Mouse (Mus musculus) 3T3-L1 (cell line): Measurements from ENCODE around the gene Tbc1d9.

ENCODE experiments used
- DNase-seq: peaks from one replicate; pipeline ENCODE4 v3.0.0-alpha.2; 2015; ENCODE audit warnings: low read depth, low spot score

The Tbc1d9 gene

GRCm38 (mm10) chr8:83165235-83165930 lies at the start of gene Tbc1d9:
Gene Tbc1d9 (plus strand): TSS chr8:83165352.
- no peak for DNase-seq

- DNase-seq, result no peak
Measured at GRCm38 (mm10) chr8:83135086-83135485, 30.1 kb upstream of the Tbc1d9 start.

- DNase-seq, result no peak
Measured at GRCm38 (mm10) chr8:83140068-83140467, 25.1 kb upstream of the Tbc1d9 start.

GRCm38 (mm10) chr8:83140701-83141111 lies 24.4 kb upstream of the Tbc1d9 start:
- no peak for DNase-seq

GRCm38 (mm10) chr8:83141358-83141757 lies 23.8 kb upstream of the Tbc1d9 start:
- DNase-seq, result no peak

- no peak for DNase-seq
Measured at GRCm38 (mm10) chr8:83144601-83145000, 20.6 kb upstream of the Tbc1d9 start.

- no peak for DNase-seq
Measured at GRCm38 (mm10) chr8:83145421-83145820, 19.7 kb upstream of the Tbc1d9 start.

GRCm38 (mm10) chr8:83149124-83149523 lies 16.0 kb upstream of the Tbc1d9 start:
- no peak for DNase-seq

GRCm38 (mm10) chr8:83152055-83152454 lies 13.1 kb upstream of the Tbc1d9 start:
- DNase-seq, result no peak

GRCm38 (mm10) chr8:83152470-83152869 lies 12.7 kb upstream of the Tbc1d9 start:
- no peak for DNase-seq

- no peak for DNase-seq
Measured at GRCm38 (mm10) chr8:83155110-83155509, 10.0 kb upstream of the Tbc1d9 start.

- DNase-seq, result no peak
Measured at GRCm38 (mm10) chr8:83158971-83159370, 6.2 kb upstream of the Tbc1d9 start.

GRCm38 (mm10) chr8:83159615-83160014 lies 5.5 kb upstream of the Tbc1d9 start:
- DNase-seq, result no peak

GRCm38 (mm10) chr8:83160613-83161012 lies 4.5 kb upstream of the Tbc1d9 start:
- no peak for DNase-seq

GRCm38 (mm10) chr8:83165931-83166867 lies 1.0 kb downstream of the Tbc1d9 start, which contains the start of gene Gm10645:
Gene Gm10645 (minus strand): TSS chr8:83166170.
- no peak for DNase-seq

GRCm38 (mm10) chr8:83167932-83168331 lies 2.8 kb downstream of the Tbc1d9 start:
- no peak for DNase-seq

- no peak for DNase-seq
Measured at GRCm38 (mm10) chr8:83169127-83169526, 4.0 kb downstream of the Tbc1d9 start.

- DNase-seq, result no peak
Measured at GRCm38 (mm10) chr8:83169709-83170108, 4.6 kb downstream of the Tbc1d9 start.

- no peak for DNase-seq
Measured at GRCm38 (mm10) chr8:83170894-83171293, 5.7 kb downstream of the Tbc1d9 start.

GRCm38 (mm10) chr8:83175680-83176079 lies 10.5 kb downstream of the Tbc1d9 start:
- DNase-seq, result no peak

- DNase-seq, result no peak
Measured at GRCm38 (mm10) chr8:83176785-83177184, 11.6 kb downstream of the Tbc1d9 start.

GRCm38 (mm10) chr8:83177317-83178195 lies 12.4 kb downstream of the Tbc1d9 start:
- no peak for DNase-seq
